Comparison of ENCODE assay signal across 12 mouse cellular contexts in the genomic region with DNA sequence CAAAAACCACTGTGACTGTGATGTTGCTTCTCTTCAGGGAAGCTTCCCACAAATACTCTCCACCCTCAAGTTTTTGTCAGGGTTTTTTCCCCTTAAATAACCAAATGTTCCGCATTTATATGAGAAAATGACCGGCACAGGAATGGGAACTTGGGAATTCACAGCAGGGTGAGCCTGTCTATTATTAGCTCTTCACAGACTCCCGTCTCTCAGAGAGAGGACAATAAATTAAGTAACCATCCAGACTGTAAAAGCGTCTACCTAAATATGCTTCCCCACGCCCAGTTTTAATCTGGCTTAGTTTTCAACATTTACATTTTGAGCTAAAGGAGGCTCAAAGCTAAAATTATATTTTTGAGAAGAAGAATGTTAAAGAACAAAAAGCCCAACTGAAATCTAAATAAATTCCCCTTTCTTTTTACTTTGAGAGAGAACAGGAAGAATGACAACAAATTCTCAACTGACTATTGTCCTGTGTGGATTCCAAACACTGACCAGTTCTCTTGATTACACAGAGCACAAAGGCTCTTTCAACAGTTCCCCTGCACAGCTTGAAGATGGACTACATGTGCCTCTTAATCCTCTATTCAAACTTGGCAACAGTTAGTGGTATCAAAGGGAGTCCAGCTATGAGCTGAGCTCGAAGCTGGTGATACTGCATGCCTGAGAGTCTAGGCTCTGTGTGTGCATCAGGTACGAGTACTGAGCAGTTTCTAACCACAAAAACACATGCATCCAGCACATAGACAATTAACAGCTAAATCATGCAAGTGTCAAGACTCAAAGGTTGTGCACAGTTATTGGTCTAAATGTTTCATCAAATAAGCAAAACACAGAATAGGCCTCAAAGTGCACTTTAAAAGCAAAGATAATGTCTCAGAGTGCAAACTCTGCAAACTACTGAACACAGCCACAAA.
DNase-seq lines count a peak whose midpoint lies in the region; ATAC-seq and TF ChIP-seq lines count a peak whose summit lies in the region.
"Had no signal": no experiment of that assay in that cellular context is flagged by ENCODE, and none has a peak within 500 bp of the region (broad histone marks: within the 10 kb centered on the region; RNA-seq: fewer than 3 reads in every experiment).

No protein-coding gene starts in this region.

- H3K9me3 ChIP-seq in heart, embryonic 12.5 days (replicated peaks) = no peaks in the 10 kb centered on the region
- no peaks in the 10 kb centered on the region for H3K9me3 ChIP-seq in forebrain, postnatal 0 days (ENCODE audit: low read length)
- no peaks in the 10 kb centered on the region for H3K9me3 ChIP-seq in midbrain, embryonic 13.5 days
- no peaks in the 10 kb centered on the region for H3K9me3 ChIP-seq in kidney, embryonic 15.5 days (replicated peaks)
- H3K9me3 ChIP-seq: embryonic facial prominence, embryonic 13.5 days; limb, embryonic 15.5 days had no signal

- no peak for DNase-seq in heart, postnatal 14 days
- peak; percentile 58 for DNase-seq in embryo, embryonic 10 days (ENCODE audit: low spot score)
- DNase-seq in forebrain, postnatal 0 days = peak; percentile 25
- DNase-seq in thymus, postnatal 25 days = no peak
- no peak for DNase-seq in adrenal gland, postnatal 25 days
- DNase-seq: layer of hippocampus, adult 9-11 months; right cerebral cortex, postnatal 14 days had no signal

- no peak overlapping the region for H3K4me3 ChIP-seq in heart, embryonic 12.5 days
- H3K4me3 ChIP-seq in forebrain, postnatal 0 days (ENCODE audit: low read depth, low read length) = no peak overlapping the region
- no peak overlapping the region for H3K4me3 ChIP-seq in midbrain, embryonic 13.5 days (replicated peaks)
- no peak overlapping the region for H3K4me3 ChIP-seq in kidney, embryonic 15.5 days (replicated peaks)
- H3K4me3 ChIP-seq: embryonic facial prominence, embryonic 13.5 days; limb, embryonic 15.5 days had no signal

- H3K4me2 ChIP-seq in heart, embryonic 12.5 days = peak overlapping the region; percentile 44
- no peak overlapping the region for H3K4me2 ChIP-seq in forebrain, postnatal 0 days (ENCODE audit: low read depth)
- H3K4me2 ChIP-seq in midbrain, embryonic 13.5 days (replicated peaks) = no peak overlapping the region
- no peak overlapping the region for H3K4me2 ChIP-seq in kidney, embryonic 15.5 days
- H3K4me2 ChIP-seq: embryonic facial prominence, embryonic 13.5 days; limb, embryonic 15.5 days had no signal

- intact Hi-C loops in heart, postnatal 14 days (cut with DNase I) = no loop called here

- WGBS in heart, embryonic 12.5 days = 25% methylated on average over 7 of the region's 7 CpGs
- WGBS in forebrain, postnatal 0 days = 9% methylated on average over 7 of the region's 7 CpGs
- WGBS in midbrain, embryonic 13.5 days = 2% methylated on average over 7 of the region's 7 CpGs
- WGBS in kidney, embryonic 15.5 days = 26% methylated on average over 7 of the region's 7 CpGs

- no peak for ATAC-seq in heart, embryonic 12.5 days (ENCODE audit: insufficient number of reproducible peaks, low FRiP score)
- ATAC-seq in forebrain, postnatal 0 days = peak; percentile 61
- ATAC-seq in midbrain, embryonic 13.5 days = peak; percentile 88
- no peak for ATAC-seq in kidney, embryonic 15.5 days (replicated peaks; ENCODE audit: low FRiP score)

- no peaks in the 10 kb centered on the region for H3K27me3 ChIP-seq in heart, embryonic 12.5 days (replicated peaks)
- no peaks in the 10 kb centered on the region for H3K27me3 ChIP-seq in forebrain, postnatal 0 days (ENCODE audit: insufficient read depth, low read length)
- H3K27me3 ChIP-seq in midbrain, embryonic 13.5 days = no peaks in the 10 kb centered on the region
- H3K27me3 ChIP-seq in kidney, embryonic 15.5 days = no peaks in the 10 kb centered on the region
- H3K27me3 ChIP-seq: embryonic facial prominence, embryonic 13.5 days; limb, embryonic 15.5 days had no signal

- H3K36me3 ChIP-seq in heart, embryonic 12.5 days = no peaks in the 10 kb centered on the region
- no peaks in the 10 kb centered on the region for H3K36me3 ChIP-seq in forebrain, postnatal 0 days (ENCODE audit: insufficient read depth)
- H3K36me3 ChIP-seq in midbrain, embryonic 13.5 days = no peaks in the 10 kb centered on the region
- no peaks in the 10 kb centered on the region for H3K36me3 ChIP-seq in kidney, embryonic 15.5 days
- H3K36me3 ChIP-seq: embryonic facial prominence, embryonic 13.5 days; limb, embryonic 15.5 days had no signal

- H3K27ac ChIP-seq in heart, embryonic 12.5 days (ENCODE audit: poor library complexity, severe bottlenecking) = peak overlapping the region; percentile 67
- H3K27ac ChIP-seq in forebrain, postnatal 0 days (ENCODE audit: low read depth, low read length) = no peak overlapping the region
- H3K27ac ChIP-seq in midbrain, embryonic 13.5 days = peak overlapping the region; percentile 73
- H3K27ac ChIP-seq in kidney, embryonic 15.5 days = no peak overlapping the region
- H3K27ac ChIP-seq: embryonic facial prominence, embryonic 13.5 days; limb, embryonic 15.5 days had no signal

- peaks cover 25% of the 10 kb centered on the region for H3K4me1 ChIP-seq in heart, embryonic 12.5 days (replicated peaks)
- no peaks in the 10 kb centered on the region; the same call in 1 of the 2 replicates for H3K4me1 ChIP-seq in forebrain, postnatal 0 days (ENCODE audit: insufficient read depth)
- peaks cover 22% of the 10 kb centered on the region for H3K4me1 ChIP-seq in midbrain, embryonic 13.5 days (replicated peaks)
- H3K4me1 ChIP-seq in kidney, embryonic 15.5 days = peaks cover 6% of the 10 kb centered on the region
- H3K4me1 ChIP-seq: limb, embryonic 15.5 days had no signal

- TF ChIP-seq CTCF in forebrain, postnatal 0 days (IDR thresholded peaks at IDR 0.05; ENCODE audit: low read depth) = no peak

- H3K9ac ChIP-seq in heart, embryonic 12.5 days = no peak overlapping the region
- H3K9ac ChIP-seq in forebrain, postnatal 0 days = no peak overlapping the region
- no peak overlapping the region for H3K9ac ChIP-seq in midbrain, embryonic 13.5 days (replicated peaks)
- H3K9ac ChIP-seq in kidney, embryonic 15.5 days = no peak overlapping the region
- H3K9ac ChIP-seq: embryonic facial prominence, embryonic 13.5 days; limb, embryonic 15.5 days had no signal

Comparison
In these comparisons a context has a peak if more than half of its experiments do, and no peak if none do; other contexts are left out.
1. ATAC-seq: peak in forebrain, postnatal 0 days (single experiment) and midbrain, embryonic 13.5 days (single experiment); none in heart, embryonic 12.5 days (single experiment) and kidney, embryonic 15.5 days (single experiment).
2. H3K27ac ChIP-seq: peak in heart, embryonic 12.5 days (single experiment) and midbrain, embryonic 13.5 days (single experiment); none in forebrain, postnatal 0 days (single experiment) and kidney, embryonic 15.5 days (single experiment).
3. DNase-seq: peak in embryo, embryonic 10 days (single experiment) and forebrain, postnatal 0 days (single experiment); none in heart, postnatal 14 days (0 of 2), thymus, postnatal 25 days (single experiment) and adrenal gland, postnatal 25 days (single experiment).